Mouse (Mus musculus): Measurements from ENCODE around the gene Brpf3. TPM values are rescaled to one million over a fixed set of nuclear protein-coding genes. Genes with fewer than 3 reads are reported as not detected.

Brpf3 gene
- polyA plus RNA-seq, 1 experiment from 2014 or later = 5.3 TPM

GRCm38 (mm10) chr17:28883941-28884516, 83.1 kb downstream of the Brpf3 start:
- ATAC-seq = no peak
- no peaks in the 10 kb centered on the region; the same call in 1 of the 2 replicates for H3K9me3 ChIP-seq (replicated peaks; ENCODE audit: control insufficient read depth, low read length, poor library complexity, severe bottlenecking)
- WGBS = 79% methylated on average over 10 of the region's 10 CpGs
- peaks cover 4% of the 10 kb centered on the region; the same call in 1 of the 2 replicates for H3K4me1 ChIP-seq (ENCODE audit: control insufficient read depth, insufficient read depth, low read length)
- no peaks in the 10 kb centered on the region for H3K27me3 ChIP-seq (ENCODE audit: control insufficient read depth, insufficient read depth, low read depth, low read length)
- H3K27ac ChIP-seq (ENCODE audit: low read length) = no peak overlapping the region
- no peak overlapping the region for H3K4me2 ChIP-seq (ENCODE audit: low read length)
- H3K36me3 ChIP-seq (ENCODE audit: control insufficient read depth, insufficient read depth, low read length) = no peaks in the 10 kb centered on the region
- H3K4me3 ChIP-seq (ENCODE audit: low read depth, low read length) = no peak overlapping the region
- no peak overlapping the region for H3K9ac ChIP-seq (ENCODE audit: low read depth, low read length)

DNA sequence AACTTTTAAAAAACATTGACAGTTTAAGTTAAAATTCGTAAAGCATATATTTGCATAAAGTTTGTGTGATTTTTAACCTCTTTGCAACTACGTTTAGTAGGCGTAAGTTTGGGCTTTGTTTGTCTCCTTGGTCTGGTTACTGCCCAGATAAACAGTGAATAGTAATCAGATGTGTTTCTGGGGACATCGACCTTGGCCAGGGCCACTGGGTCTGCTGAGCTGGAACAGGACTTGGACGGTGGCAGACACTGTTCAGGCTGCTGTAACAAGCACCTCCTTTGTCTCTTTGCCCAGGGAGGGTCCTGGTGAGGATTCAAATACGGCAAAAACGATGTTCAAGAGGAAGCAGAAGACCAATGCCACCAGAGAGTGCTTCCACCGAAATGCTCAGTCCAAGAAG, 84.3 kb downstream of the Brpf3 start:
- Histone ChIP-seq H3K9ac (ENCODE audit: low read depth, low read length) (no peak overlapping the region), H3K4me3 (ENCODE audit: low read depth, low read length) (no peak overlapping the region), H3K4me2 (ENCODE audit: low read length) (no peak overlapping the region), H3K4me1 (ENCODE audit: control insufficient read depth, insufficient read depth, low read length) (peaks cover under 1% of the 10 kb centered on the region; the same call in 1 of the 2 replicates), H3K36me3 (ENCODE audit: control insufficient read depth, insufficient read depth, low read length) (no peaks in the 10 kb centered on the region), H3K9me3 (replicated peaks; ENCODE audit: control insufficient read depth, low read length, poor library complexity, severe bottlenecking) (no peaks in the 10 kb centered on the region; the same call in 1 of the 2 replicates), H3K27me3 (ENCODE audit: control insufficient read depth, insufficient read depth, low read depth, low read length) (no peaks in the 10 kb centered on the region), H3K27ac (ENCODE audit: low read length) (no peak overlapping the region)
- no peak for ATAC-seq
- 88% methylated on average over 8 of the region's 8 CpGs for WGBS

DNA sequence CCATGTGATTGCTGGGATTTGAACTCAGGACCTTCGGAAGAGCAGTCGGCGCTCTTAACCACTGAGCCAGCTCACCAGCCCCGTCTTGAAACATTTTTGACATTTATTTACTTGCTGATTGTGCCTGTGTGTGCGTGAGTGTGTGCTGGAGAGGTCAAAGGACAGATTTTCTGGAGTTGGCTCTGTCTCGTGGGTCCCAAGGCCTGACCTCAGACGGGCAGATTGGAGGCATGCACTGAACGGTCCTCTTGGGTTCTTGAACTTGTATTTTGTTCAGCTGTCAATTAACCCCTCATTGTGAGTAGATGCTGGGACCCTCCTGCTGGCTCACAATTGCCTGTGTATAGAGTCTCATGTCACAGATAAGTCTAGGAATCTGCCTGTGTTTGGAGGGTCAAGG, 85.4 kb downstream of the Brpf3 start:
- Histone ChIP-seq H3K4me3 (ENCODE audit: low read depth, low read length) (no peak overlapping the region), H3K27ac (ENCODE audit: low read length) (no peak overlapping the region), H3K4me2 (ENCODE audit: low read length) (no peak overlapping the region), H3K4me1 (ENCODE audit: control insufficient read depth, insufficient read depth, low read length) (no peaks in the 10 kb centered on the region), H3K36me3 (ENCODE audit: control insufficient read depth, insufficient read depth, low read length) (no peaks in the 10 kb centered on the region), H3K27me3 (ENCODE audit: control insufficient read depth, insufficient read depth, low read depth, low read length) (no peaks in the 10 kb centered on the region), H3K9ac (ENCODE audit: low read depth, low read length) (no peak overlapping the region), H3K9me3 (replicated peaks; ENCODE audit: control insufficient read depth, low read length, poor library complexity, severe bottlenecking) (no peaks in the 10 kb centered on the region; the same call in 1 of the 2 replicates)
- 83% methylated on average over 8 of the region's 8 CpGs for WGBS
- ATAC-seq = no peak

Other genes with a start within 250 kb of the Brpf3 start
- not detected in 2 replicates for gene Clps, start 240.3 kb upstream of the Brpf3 start, polyA plus RNA-seq (2015; fragmentation: Nextera tagmentation; extraction: Ambion mirVana)
- gene Lhfpl5, start 225.4 kb upstream of the Brpf3 start, polyA plus RNA-seq (2015; fragmentation: Nextera tagmentation; extraction: Ambion mirVana) = 13.1 and 16.6 TPM in 2 replicates
- 84.9 and 91.4 TPM in 2 replicates for gene Srpk1, start 178.4 kb upstream of the Brpf3 start, polyA plus RNA-seq (2015; fragmentation: Nextera tagmentation; extraction: Ambion mirVana)
- gene Slc26a8, start 110.9 kb upstream of the Brpf3 start, polyA plus RNA-seq (2015; fragmentation: Nextera tagmentation; extraction: Ambion mirVana) = 1.6 and 2.1 TPM in 2 replicates
- gene Mapk14, start 109.8 kb upstream of the Brpf3 start, polyA plus RNA-seq (2015; fragmentation: Nextera tagmentation; extraction: Ambion mirVana) = 23.2 TPM in 2 replicates
- gene AC170998.1, start 75.0 kb upstream of the Brpf3 start, polyA plus RNA-seq (2015; fragmentation: Nextera tagmentation; extraction: Ambion mirVana) = 2.3 and 3.2 TPM in 2 replicates
- 0.82 and 0.85 TPM in 2 replicates for gene Mapk13, start 31.8 kb upstream of the Brpf3 start, polyA plus RNA-seq (2015; fragmentation: Nextera tagmentation; extraction: Ambion mirVana)
- 0.06 TPM in 1 of 2 replicates, not detected in the other for gene Pnpla1, start 57.3 kb downstream of the Brpf3 start, polyA plus RNA-seq (2015; fragmentation: Nextera tagmentation; extraction: Ambion mirVana)
- 3.0 and 4.0 TPM in 2 replicates for gene 4930539E08Rik, start 114.2 kb downstream of the Brpf3 start, polyA plus RNA-seq (2015; fragmentation: Nextera tagmentation; extraction: Ambion mirVana)
- not detected in 2 replicates for gene Pxt1, start 142.8 kb downstream of the Brpf3 start, polyA plus RNA-seq (2015; fragmentation: Nextera tagmentation; extraction: Ambion mirVana)
- gene Kctd20, start 150.9 kb downstream of the Brpf3 start, polyA plus RNA-seq (2015; fragmentation: Nextera tagmentation; extraction: Ambion mirVana) = 92.4 and 93.4 TPM in 2 replicates
- gene Stk38, start 206.9 kb downstream of the Brpf3 start, polyA plus RNA-seq (2015; fragmentation: Nextera tagmentation; extraction: Ambion mirVana) = 83.1 and 90.9 TPM in 2 replicates
- gene Srsf3, start 231.5 kb downstream of the Brpf3 start, polyA plus RNA-seq (2015; fragmentation: Nextera tagmentation; extraction: Ambion mirVana) = 425 and 475 TPM in 2 replicates